Mouse (Mus musculus) Muller cell, postnatal 12 days (primary cell): ENCODE measurements at regions not wholly inside any gene's neighbourhood (a gene's known extent, or its start where the extent isn't known, plus 50 kb on each side); places are given as distances from the start of the nearest gene placed in this dataset.
"Not testable (repeated sequence)": the region's sequence is repeated elsewhere in the genome, so short reads cannot be mapped to it uniquely, and the experiment has no call there.

Experiments
- DNase-seq: peaks from one replicate; pipeline ENCODE4 v3.0.0-alpha.2; 2015; ENCODE audit errors: inconsistent ontology term

DNA sequence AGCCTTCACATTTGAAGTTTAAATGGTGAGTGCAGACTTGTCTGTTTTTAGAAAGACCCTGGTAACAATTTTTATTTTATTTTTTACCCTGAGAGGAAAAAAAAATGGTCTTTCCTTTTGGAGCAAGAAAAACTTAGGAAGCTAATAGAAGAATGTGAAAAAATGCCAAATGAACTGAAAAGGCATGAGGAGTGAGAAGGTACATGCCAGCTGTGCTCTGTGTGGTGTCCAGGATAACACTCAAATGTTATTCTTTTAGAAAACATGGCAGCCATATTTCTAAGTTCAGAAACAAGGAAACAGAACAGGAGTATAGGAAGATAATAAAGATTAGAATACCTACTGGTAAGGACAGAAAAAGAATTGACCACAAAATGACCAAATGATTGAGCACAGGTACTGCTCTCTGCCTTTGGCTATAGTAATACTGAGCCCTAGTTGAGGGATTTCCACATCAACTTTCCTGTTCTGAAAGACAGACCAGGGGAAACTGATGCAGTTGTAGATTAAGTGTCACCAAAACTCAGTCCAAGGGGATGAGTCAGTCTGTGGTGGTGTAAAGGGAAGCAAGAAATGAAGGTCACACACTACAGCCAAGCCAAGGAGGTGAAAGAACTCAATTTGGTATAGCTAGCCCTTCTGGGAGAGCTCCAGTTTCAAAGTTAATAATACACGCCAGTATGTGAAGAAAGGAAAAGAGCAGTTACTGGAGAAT is 758.5 kb downstream of the Robo2 start:
- DNase-seq: no peak

DNA sequence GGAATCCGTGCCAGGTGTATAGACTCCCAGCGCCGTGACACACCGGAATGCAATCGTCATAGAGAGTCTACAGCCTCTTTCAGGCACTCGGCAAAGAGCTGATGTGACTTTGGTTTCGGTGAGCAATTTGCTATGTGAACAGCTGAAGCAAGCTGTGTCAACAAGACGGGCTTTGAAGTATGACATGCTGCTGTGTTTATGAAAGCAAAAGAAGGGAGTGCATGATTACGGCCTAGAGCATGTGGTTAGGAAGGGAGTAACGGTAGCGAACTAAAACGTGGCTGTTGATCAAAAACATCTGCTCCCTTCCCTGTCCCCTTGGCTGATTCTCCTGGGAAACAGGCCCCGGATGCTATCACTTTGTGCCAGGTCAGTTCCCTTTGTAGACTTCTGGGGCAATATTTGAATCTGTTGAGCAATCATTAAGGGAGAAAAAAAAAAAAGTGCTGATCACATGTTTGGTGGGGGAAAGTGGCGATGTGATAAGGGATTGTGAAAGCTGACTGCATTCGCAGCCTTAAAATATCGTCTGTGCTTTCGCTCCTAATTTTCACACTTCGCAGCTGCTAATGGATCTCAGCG is 764.3 kb downstream of the Robo2 start:
- peak; percentile 30 for DNase-seq

DNA sequence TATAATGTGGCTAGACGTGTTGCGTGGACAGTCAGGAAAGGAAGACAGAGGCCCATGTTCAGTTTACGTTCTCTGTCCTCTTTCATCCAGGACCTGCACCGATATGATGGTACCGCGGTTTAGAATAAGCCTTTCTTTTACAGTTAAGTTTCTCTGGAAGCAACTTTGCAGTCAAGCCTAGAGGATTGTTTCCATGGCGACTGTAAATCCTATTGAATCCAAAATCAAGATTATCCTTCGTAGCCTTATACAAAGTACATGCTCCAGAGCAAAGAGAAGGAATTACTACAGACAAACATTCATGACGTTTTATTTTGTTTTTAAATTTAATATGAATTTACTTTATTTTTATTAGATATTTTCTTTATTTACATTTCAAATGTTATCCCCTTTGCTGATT is 798.6 kb downstream of the Robo2 start:
- no peak for DNase-seq

DNA sequence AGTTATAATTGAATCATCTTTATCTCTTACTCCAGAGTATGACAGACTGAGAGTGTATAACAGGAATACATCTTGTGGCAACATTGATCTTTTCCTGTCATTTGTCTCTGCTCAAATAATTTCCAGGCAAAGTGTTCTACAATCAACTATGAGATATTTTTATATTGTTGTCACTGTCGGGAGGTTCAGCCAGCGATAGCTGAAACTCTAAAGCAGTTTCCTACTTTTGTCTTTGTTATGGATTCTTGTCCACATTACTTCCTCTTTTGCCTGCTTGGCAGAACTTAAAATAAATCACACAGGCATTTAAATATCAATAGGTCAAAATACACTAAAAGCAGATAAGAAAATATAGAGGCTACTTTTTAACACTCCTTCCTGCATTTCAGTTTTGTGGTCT is 820.2 kb downstream of the Robo2 start:
- no peak for DNase-seq

DNA sequence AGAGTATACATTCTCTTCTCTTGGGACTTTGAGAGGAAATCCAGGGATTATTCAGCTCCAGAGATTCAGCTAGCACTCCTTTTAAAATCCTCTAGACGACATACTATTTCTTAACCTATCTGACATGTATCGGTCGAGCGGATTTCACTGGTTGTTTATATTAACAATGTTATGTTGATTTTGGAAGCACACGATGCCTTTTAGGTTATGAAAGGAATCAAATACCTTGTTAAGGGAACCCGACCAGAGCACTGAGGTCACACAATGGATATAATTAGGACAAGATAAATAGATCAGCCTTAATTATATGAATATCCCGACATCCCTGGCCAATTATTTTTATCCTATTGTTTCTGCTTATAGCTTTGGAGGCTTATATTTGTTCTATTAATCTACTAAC is 850.4 kb downstream of the Robo2 start:
- no peak for DNase-seq

DNA sequence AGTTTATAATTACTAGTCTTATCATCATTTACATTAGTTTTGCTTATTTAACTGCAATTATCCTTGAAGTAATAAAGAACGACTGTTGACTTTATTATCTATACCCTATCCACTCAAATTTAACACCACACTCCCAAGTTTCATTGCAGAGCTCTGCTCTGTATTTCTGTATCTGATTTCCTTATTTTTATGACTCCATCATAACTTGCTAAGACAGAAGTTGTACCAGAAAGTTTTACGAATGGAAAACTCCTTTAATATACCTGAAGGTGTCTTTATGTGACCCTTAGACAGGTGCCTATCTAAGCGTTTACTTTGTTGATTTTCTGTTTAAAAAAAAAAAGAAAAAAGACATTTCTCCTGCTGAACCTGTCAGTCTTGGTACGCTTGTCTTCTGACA is 854.7 kb downstream of the Robo2 start:
- no peak for DNase-seq

DNA sequence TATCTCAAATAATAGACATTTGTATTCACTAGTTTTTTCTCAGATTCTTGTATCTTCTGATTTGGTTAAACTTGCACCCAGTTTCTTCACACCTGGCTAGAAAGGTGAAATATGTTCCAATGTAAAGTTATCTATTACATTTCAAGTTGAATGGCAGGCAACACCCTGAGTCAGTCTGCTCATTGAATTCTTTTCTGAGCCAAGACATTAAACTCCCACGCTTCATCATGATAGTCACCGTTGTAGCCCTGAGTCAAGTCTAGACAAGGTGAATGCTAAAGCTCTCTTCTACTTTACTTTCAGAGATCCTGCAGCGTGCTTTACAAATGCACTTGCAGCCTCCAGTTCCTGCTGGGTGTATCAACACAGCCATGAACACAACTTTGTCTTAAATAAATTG is 868.0 kb downstream of the Robo2 start:
- DNase-seq: no peak

DNA sequence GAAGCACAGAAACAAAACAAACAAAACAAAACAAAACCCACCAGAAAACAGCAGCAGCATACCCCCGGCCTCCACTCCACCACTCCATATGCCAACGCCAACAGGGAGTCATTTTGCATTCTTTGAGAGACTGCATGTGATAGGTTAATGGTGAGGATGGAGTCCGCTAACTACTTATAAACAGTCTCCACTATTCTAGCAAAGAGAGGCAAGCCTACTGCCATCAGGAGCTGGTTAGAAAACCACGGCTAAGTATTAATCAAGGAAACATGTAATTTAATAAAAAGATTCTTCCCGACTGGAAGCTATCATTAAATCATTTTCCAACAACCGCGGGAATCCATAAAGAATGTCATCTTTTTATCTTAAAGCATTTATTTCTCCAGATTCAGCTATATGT is 873.6 kb downstream of the Robo2 start:
- DNase-seq: no peak

DNA sequence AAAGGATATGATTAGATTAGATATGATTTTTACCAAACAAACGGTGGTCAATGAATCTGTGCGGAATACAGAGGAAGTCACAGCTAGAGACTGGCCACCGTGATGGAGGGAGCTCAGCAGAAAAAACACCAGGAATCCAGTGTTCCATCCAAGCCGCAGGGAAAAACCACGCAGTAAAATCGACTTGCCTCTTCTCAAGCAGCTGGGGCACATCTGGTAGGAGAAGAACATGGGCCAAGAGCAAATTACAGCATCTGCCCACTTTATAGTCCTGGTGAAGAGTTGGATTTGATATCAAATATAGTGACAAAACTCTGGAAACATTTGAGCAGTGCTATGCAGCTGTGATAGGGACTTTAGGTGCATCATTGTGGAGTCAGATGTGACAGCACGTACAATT is 874.1 kb downstream of the Robo2 start:
- DNase-seq: no peak

DNA sequence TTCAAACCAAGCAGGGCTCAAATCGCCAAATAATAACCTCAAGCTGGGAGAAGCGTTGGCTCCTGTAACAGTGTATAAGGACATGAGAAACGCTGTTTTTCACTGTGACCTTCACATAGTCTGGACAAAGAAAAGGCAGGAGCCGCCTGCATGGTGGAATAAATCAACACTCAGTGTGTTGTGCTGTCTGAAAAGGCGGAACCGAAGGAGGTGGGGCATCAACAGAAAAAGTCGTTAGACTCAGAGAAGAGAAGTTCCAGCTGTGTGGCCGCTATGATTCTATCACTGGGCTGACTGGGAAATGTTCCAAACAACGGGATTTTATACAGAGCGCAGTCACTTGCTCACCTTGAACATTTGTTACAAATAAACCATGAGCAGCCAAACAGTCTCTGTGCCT is 881.4 kb downstream of the Robo2 start:
- no peak for DNase-seq

DNA sequence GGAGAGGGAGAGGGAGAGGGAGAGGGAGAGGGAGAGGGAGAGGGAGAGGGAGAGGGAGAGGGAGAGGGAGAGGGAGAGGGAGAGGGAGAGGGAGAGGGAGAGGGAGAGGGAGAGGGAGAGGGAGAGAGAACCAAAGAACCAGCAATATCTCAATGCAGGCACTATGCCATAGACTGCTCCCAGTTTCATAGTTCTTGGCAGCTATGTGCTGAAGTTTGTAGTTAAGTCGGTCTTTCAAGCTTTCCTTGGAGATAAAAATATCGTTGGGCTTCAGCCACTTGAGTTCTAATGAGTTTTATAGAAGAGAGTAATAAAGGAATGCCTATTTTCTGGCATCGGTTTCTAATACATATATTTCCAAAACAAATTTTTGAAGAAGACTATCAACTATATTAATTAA is 888.7 kb downstream of the Robo2 start:
- DNase-seq: not testable (repeated sequence)

DNA sequence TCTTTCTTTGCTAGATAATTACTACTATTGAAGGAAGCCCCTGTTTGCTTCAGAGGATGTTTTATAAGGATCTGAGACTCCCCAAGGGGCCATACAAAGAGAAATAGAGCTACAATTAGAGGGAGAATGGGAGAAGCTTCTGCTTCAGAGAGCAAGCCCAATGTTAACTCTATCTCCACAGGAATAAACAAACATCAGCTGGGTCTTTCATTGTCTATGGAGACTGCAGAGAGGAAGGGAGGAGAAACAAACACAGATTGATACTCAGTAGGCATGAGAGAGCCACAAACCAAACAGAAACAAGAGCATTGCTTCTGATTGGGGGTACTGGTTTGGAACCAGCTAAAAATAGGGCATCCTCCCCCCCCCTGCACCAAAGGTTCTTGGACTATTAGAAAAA is 906.9 kb downstream of the Robo2 start:
- DNase-seq: peak; percentile 42

DNA sequence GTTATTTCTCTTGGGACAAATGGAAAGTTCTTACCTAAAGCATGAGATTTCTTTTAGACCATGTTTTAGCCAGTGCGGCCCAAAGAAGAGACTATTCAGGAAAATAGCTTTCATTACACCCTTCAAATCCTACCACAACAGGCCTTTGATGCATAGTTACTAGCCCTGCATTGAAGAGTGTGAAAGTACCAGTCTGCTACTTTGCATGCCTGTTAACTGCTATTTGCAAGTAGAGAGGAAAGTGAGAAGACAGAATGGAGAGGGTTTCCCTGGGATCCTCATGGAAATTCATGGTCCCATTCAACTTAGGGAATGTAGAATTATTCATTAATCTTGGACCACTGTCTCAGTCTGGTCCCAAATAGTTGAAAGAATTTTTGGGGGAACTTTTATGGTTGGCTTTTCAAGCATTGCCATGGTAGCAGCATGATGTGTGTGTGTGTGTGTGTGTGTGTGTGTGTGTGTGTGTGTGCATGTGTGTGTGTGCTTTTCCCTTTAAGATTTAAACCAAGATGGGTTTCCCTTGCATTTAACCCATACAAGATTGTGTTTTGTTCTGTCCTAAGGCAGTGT is 912.9 kb downstream of the Robo2 start:
- no peak for DNase-seq

DNA sequence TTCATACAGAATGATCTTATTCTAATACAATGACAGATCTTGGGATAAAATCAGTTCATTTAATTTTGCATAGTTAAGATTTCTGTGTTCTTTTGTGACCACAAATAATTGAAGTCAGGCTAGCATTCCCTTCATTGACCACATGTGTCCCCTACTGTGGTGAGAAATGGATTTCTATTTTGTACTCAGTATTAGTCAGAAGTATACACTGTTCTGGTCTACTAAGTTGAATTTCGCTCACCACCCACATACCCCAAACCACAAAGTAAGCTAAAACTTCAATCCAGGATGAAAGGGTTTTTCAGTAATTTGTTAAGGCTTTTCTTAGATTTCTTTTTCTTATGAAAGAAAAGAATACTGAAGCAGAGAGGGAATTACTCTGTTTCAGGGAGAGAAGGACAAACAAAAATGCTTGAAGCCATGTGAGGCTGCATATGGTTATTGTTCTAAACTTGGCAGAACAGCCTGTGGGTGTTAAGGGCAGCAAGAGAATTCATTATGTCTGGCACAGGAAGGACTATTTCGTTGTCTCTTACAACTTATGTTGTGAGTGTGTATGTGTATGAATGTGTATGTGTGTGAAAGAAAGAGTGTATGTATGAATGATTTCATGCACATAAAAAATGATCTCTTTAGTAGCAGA is 928.3 kb downstream of the Robo2 start:
- peak; percentile 85 for DNase-seq

DNA sequence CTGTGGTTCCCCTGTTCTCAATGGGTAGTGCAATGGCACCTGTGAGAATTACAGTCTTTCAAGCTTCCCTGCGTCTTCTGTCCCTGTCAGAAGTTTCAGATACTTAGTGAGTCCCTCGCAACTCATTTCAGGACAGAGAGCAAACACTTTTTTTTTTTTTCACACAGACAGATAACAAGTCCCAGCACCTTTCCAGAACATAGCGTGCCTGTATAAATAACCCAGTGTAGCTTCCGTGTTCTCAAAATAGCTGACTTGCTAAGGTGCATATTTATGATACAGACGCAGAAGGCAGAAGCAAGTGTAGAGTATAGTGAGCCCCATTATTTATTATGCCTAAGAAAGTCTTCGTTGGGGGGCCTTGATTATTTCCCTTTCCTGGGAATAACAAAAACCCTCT is 929.4 kb downstream of the Robo2 start:
- no peak for DNase-seq

DNA sequence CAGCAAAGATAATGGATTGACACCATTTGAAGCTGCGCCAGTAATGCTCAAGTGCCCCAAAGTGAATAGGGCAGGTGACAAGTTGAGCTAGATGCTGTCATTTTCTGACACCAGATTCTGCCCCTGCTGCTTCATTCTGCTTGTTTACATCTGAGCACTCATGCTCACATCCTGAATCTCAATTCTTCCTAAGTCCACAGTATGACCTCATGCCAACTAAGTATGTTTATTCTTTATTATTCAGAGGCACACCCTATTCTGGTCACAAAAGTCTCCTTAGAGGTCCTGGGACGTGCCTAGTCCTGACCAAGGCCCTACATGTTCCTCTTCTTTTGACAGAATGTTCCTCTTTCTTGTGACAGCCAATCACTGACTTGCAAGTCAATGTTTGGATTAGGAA is 938.1 kb downstream of the Robo2 start:
- no peak for DNase-seq

DNA sequence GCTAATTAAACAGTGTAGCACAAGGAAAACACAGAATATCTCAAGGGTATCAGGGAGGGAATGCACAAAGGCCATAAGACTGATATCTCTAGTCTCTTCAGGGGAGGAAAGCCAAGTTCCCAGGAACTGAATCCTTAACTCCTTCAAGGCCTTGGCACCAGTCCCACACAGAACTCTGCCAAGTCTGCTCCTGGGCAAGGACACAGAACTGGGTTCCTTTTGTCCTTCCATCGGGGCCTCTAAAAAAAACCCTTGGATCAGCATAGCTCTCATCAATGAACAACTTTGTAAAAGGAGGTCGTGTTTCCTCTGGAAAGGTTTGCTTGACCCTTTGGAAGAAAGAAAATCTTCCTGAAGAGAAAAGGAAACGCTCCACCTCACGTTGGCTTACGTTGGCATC is 940.1 kb downstream of the Robo2 start:
- no peak for DNase-seq

DNA sequence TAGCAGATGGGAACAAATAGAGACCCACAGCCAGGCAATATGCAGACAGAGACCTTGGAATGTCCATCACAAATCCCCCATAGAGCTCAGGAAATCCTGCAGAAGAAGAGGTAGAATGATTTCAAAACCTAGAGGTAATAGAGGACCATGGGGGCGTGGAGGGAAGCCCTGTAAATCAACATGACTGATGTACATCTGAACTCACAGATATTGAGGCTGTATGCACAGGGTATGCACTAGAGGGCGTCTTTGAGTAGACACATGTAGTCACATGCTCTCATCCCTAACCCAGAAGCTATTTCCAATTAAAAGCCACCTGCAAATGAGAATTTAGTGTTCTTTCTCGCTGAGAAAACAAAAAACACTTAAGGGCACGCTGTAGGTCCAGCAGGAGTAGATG is 941.1 kb downstream of the Robo2 start:
- no peak for DNase-seq

DNA sequence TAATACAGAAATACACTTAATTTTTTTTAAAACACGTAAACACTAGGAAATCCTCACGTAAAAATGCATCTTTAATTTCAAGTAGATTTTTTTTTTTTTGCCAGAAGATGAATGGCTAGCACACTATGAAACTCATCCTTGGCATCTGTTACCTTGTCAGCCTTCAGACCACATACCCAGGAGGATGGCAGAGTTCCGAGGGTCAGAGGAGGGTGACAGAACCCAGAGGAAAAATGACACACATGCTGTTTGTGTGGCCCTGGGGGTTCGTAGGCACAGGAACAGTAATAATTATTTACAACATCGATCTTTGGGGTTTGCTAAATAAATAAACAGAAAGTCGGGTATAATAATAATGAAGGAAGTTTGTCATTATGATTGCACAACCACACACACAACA is 945.3 kb downstream of the Robo2 start:
- DNase-seq: no peak

DNA sequence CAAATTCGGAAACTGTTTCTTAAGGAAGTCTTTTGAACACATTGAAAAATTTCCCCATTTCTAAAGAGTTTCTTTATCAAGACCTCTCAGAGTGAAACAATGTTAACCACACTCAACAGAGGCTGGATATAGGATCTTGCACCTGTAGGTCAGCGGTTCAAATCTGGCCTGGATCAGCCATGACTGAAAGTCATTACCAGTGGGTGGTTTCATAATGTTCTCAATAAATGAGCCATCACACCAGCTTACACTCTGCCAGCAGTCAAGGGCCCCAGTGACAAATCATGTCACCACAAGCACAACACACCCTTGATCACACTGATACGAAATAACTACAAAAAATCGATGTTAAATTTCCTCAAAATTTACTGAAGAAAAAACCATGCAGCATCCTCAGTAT is 949.1 kb downstream of the Robo2 start:
- DNase-seq: no peak

DNA sequence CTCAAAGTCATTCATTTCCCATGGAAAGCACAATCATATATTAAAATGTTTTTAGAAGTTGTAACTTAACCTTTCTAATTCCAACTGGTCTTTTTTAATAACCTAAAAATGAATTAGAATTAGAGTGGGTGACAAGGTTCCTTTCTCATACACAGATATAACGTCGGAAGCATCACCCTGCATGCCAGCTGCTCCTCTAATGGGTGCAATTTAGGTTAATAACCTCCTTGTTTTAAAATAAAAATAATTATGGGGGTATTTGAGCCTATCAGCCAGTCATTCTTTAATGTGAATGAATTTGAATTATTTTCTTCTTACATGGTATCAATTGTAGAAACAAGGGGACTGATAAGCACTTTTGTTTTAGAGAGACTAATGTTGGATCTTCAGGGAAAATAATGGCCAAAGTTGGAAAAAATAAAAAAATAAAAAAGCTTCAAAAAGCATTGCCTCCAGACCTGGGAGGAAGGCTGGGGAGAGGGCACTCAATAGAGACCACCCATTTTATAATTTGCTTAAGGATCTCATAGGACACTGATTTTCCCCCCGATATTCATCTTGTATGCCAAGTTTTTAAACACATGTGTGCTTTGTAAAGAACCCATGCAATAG is 960.9 kb downstream of the Robo2 start:
- DNase-seq: no peak

DNA sequence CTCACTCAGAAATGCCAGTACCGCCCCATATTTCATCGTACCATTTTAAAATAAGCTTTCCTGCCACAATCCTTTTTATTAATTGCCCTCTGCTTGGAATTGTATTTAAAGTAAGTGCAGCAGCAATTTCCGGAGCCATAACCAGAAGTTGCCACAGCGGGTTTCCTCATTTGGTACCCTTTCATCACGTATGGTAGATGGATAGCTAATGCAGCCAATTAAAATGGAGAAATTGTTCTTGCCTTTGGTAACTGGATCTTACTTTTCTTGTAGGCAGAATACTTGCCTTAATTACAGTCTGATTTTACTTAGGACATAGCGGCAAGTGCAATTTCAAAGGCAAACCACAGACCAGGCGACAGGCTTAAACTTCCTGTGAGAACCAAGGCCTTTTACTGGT is 961.8 kb downstream of the Robo2 start:
- DNase-seq: no peak

DNA sequence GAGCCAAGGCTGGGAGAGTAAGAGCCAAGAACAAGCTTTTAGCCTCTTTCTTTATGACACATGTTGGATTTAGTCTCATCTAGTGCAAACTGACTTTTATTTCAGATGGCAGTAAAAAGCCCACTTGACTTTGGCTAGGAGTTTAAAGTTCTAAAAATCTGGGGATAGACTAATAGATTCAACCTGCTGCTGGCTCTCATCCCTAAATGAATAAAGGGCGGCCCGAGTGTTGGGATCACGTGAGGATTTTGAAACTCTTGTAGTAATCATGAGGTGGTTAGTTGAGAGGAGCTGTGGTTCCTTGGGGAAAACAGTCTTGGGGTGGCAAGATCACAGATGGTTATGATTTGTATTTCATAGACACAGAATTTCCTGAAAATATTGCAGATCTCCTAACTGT is 975.9 kb downstream of the Robo2 start:
- DNase-seq: no peak
